Mouse (Mus musculus): ENCODE results near the gene Rps26. TPM values are rescaled to one million over a fixed set of nuclear protein-coding genes. Genes with fewer than 3 reads are reported as not detected.
"Not testable (repeated sequence)": the region's sequence is repeated elsewhere in the genome, so short reads cannot be mapped to it uniquely, and the experiment has no call there.

Gene Rps26
- polyA plus RNA-seq, 1 experiment = 5,964 TPM

GRCm38 (mm10) chr10:128642749-128643148 is 16.2 kb upstream of the Rps26 start:
- Histone ChIP-seq H3K27me3 (replicated peaks) (peaks cover 64% of the 10 kb centered on the region), H3K9me3 (no peaks in the 10 kb centered on the region), H3K4me3 (replicated peaks) (no peak overlapping the region), H3K4me1 (peaks cover 29% of the 10 kb centered on the region), H3K36me3 (replicated peaks; ENCODE audit: low read length) (no peaks in the 10 kb centered on the region)
- TF ChIP-seq GATA1 (IDR thresholded peaks at IDR 0.05; ENCODE audit: borderline replicate concordance, low read length) (no peak), FLI1 (IDR thresholded peaks at IDR 0.05; ENCODE audit: low read length) (no peak)

GRCm38 (mm10) chr10:128641871-128642270 is 15.3 kb upstream of the Rps26 start:
- H3K36me3 ChIP-seq (replicated peaks; ENCODE audit: low read length) = no peaks in the 10 kb centered on the region
- TF ChIP-seq GATA1 (IDR thresholded peaks at IDR 0.05; ENCODE audit: borderline replicate concordance, low read length) = no peak
- TF ChIP-seq FLI1 (IDR thresholded peaks at IDR 0.05; ENCODE audit: low read length) = no peak
- no peaks in the 10 kb centered on the region for H3K9me3 ChIP-seq
- no peak overlapping the region for H3K4me3 ChIP-seq (replicated peaks)
- H3K27me3 ChIP-seq (replicated peaks) = peaks cover 57% of the 10 kb centered on the region
- peaks cover 29% of the 10 kb centered on the region for H3K4me1 ChIP-seq

- Histone ChIP-seq H3K9me3 (no peaks in the 10 kb centered on the region), H3K4me3 (replicated peaks) (no peak overlapping the region), H3K27me3 (replicated peaks) (peaks cover 56% of the 10 kb centered on the region), H3K4me1 (peaks cover 25% of the 10 kb centered on the region), H3K36me3 (replicated peaks; ENCODE audit: low read length) (no peaks in the 10 kb centered on the region)
- TF ChIP-seq FLI1 (IDR thresholded peaks at IDR 0.05; ENCODE audit: low read length) = no peak
- no peak for TF ChIP-seq GATA1 (IDR thresholded peaks at IDR 0.05; ENCODE audit: borderline replicate concordance, low read length)
These were observed 14.3 kb upstream of the Rps26 start for GRCm38 (mm10) chr10:128640891-128641290.

GRCm38 (mm10) chr10:128639999-128640398 is 13.5 kb upstream of the Rps26 start:
- Histone ChIP-seq H3K36me3 (replicated peaks; ENCODE audit: low read length) (no peaks in the 10 kb centered on the region), H3K4me3 (replicated peaks) (no peak overlapping the region), H3K27me3 (replicated peaks) (peaks cover 56% of the 10 kb centered on the region), H3K4me1 (peaks cover 16% of the 10 kb centered on the region), H3K9me3 (no peaks in the 10 kb centered on the region)
- TF ChIP-seq FLI1 (IDR thresholded peaks at IDR 0.05; ENCODE audit: low read length) (no peak), GATA1 (IDR thresholded peaks at IDR 0.05; ENCODE audit: borderline replicate concordance, low read length) (no peak)

GRCm38 (mm10) chr10:128637011-128637410 is 10.5 kb upstream of the Rps26 start:
- no peaks in the 10 kb centered on the region for H3K9me3 ChIP-seq
- no peaks in the 10 kb centered on the region for H3K36me3 ChIP-seq (replicated peaks; ENCODE audit: low read length)
- H3K4me3 ChIP-seq (replicated peaks) = no peak overlapping the region
- H3K4me1 ChIP-seq = peaks cover 14% of the 10 kb centered on the region
- peaks cover 48% of the 10 kb centered on the region for H3K27me3 ChIP-seq (replicated peaks)
- no peak for TF ChIP-seq GATA1 (IDR thresholded peaks at IDR 0.05; ENCODE audit: borderline replicate concordance, low read length)
- no peak for TF ChIP-seq FLI1 (IDR thresholded peaks at IDR 0.05; ENCODE audit: low read length)

- Histone ChIP-seq H3K4me3 (replicated peaks) (no peak overlapping the region), H3K4me1 (peaks cover 18% of the 10 kb centered on the region), H3K36me3 (replicated peaks; ENCODE audit: low read length) (no peaks in the 10 kb centered on the region), H3K27me3 (replicated peaks) (peaks cover 49% of the 10 kb centered on the region), H3K9me3 (no peaks in the 10 kb centered on the region)
- TF ChIP-seq GATA1 (IDR thresholded peaks at IDR 0.05; ENCODE audit: borderline replicate concordance, low read length) = no peak
- TF ChIP-seq FLI1 (IDR thresholded peaks at IDR 0.05; ENCODE audit: low read length) = no peak
These were observed 10.0 kb upstream of the Rps26 start for GRCm38 (mm10) chr10:128636561-128636960.

- Histone ChIP-seq H3K9me3 (no peaks in the 10 kb centered on the region), H3K4me1 (peaks cover 20% of the 10 kb centered on the region), H3K36me3 (replicated peaks; ENCODE audit: low read length) (no peaks in the 10 kb centered on the region), H3K27me3 (replicated peaks) (peaks cover 47% of the 10 kb centered on the region), H3K4me3 (replicated peaks) (no peak overlapping the region)
- TF ChIP-seq FLI1 (IDR thresholded peaks at IDR 0.05; ENCODE audit: low read length) = no peak
- no peak for TF ChIP-seq GATA1 (IDR thresholded peaks at IDR 0.05; ENCODE audit: borderline replicate concordance, low read length)
These were observed 9.2 kb upstream of the Rps26 start for GRCm38 (mm10) chr10:128635697-128636096.

GRCm38 (mm10) chr10:128631571-128631970 is 5.0 kb upstream of the Rps26 start:
- no peak overlapping the region for H3K4me3 ChIP-seq (replicated peaks)
- peaks cover 14% of the 10 kb centered on the region for H3K4me1 ChIP-seq
- no peaks in the 10 kb centered on the region for H3K36me3 ChIP-seq (replicated peaks; ENCODE audit: low read length)
- no peak for TF ChIP-seq GATA1 (IDR thresholded peaks at IDR 0.05; ENCODE audit: borderline replicate concordance, low read length)
- no peak for TF ChIP-seq FLI1 (IDR thresholded peaks at IDR 0.05; ENCODE audit: low read length)
- H3K9me3 ChIP-seq = no peaks in the 10 kb centered on the region
- peaks cover 37% of the 10 kb centered on the region for H3K27me3 ChIP-seq (replicated peaks)

GRCm38 (mm10) chr10:128630306-128630705 is 3.8 kb upstream of the Rps26 start:
- not testable (repeated sequence) for H3K4me3 ChIP-seq (replicated peaks); H3K9me3 ChIP-seq; H3K36me3 ChIP-seq (replicated peaks; ENCODE audit: low read length)
- Histone ChIP-seq H3K27me3 (replicated peaks) (peaks cover 25% of the 10 kb centered on the region), H3K4me1 (peaks cover 17% of the 10 kb centered on the region)

GRCm38 (mm10) chr10:128629746-128630145 is 3.2 kb upstream of the Rps26 start:
- Histone ChIP-seq H3K36me3 (replicated peaks; ENCODE audit: low read length) (peaks cover 8% of the 10 kb centered on the region), H3K27me3 (replicated peaks) (peaks cover 23% of the 10 kb centered on the region), H3K4me1 (peaks cover 22% of the 10 kb centered on the region), H3K4me3 (replicated peaks) (no peak overlapping the region), H3K9me3 (no peaks in the 10 kb centered on the region)
- TF ChIP-seq FLI1 (IDR thresholded peaks at IDR 0.05; ENCODE audit: low read length) = no peak
- no peak for TF ChIP-seq GATA1 (IDR thresholded peaks at IDR 0.05; ENCODE audit: borderline replicate concordance, low read length)
